Mouse (Mus musculus) retina, postnatal 7 days (tissue): Measurements from ENCODE around the gene Pcyt1b.

ENCODE experiments used
- DNase-seq: peaks from one replicate; pipeline ENCODE4 v3.0.0-alpha.2; 2012; ENCODE audit warnings: low read depth, low spot score

The Pcyt1b gene

GRCm38 (mm10) chrX:93732407-93732806 lies 77.7 kb downstream of the Pcyt1b start:
- DNase-seq: no peak

GRCm38 (mm10) chrX:93732975-93733748 lies 78.5 kb downstream of the Pcyt1b start:
- no peak for DNase-seq

- no peak for DNase-seq
Measured at GRCm38 (mm10) chrX:93749165-93749564, 94.5 kb downstream of the Pcyt1b start.

- no peak for DNase-seq
Measured at GRCm38 (mm10) chrX:93750566-93750965, 95.9 kb downstream of the Pcyt1b start.

- no peak for DNase-seq
Measured at GRCm38 (mm10) chrX:93755210-93755842, 100.7 kb downstream of the Pcyt1b start.

- DNase-seq: no peak
Measured at GRCm38 (mm10) chrX:93756867-93757455, 102.3 kb downstream of the Pcyt1b start.

GRCm38 (mm10) chrX:93760770-93761169 lies 106.1 kb downstream of the Pcyt1b start:
- no peak for DNase-seq

GRCm38 (mm10) chrX:93789562-93789961 lies 134.9 kb downstream of the Pcyt1b start:
- DNase-seq: no peak

GRCm38 (mm10) chrX:93793168-93793567 lies 138.5 kb downstream of the Pcyt1b start:
- peak; percentile 1 for DNase-seq
